Mouse (Mus musculus) right cerebral cortex, postnatal 14 days (tissue): ENCODE results near the gene Acer1.

Source experiments
- DNase-seq: peaks from one replicate; pipeline ENCODE4 v3.0.0; 2022

Gene Acer1

GRCm38 (mm10) chr17:56988921-56989430 is 7.0 kb upstream of the Acer1 start:
- no peak for DNase-seq

GRCm38 (mm10) chr17:56988441-56988840 is 6.5 kb upstream of the Acer1 start:
- no peak for DNase-seq

GRCm38 (mm10) chr17:56986105-56986805 is 4.3 kb upstream of the Acer1 start:
- no peak for DNase-seq

- DNase-seq: no peak
Observed at GRCm38 (mm10) chr17:56985656-56986055, 3.7 kb upstream of the Acer1 start.

GRCm38 (mm10) chr17:56984886-56985285 is 3.0 kb upstream of the Acer1 start:
- DNase-seq: no peak

GRCm38 (mm10) chr17:56981049-56981448 is 877 bp downstream of the Acer1 start:
- no peak for DNase-seq

GRCm38 (mm10) chr17:56979524-56979923 is 2.4 kb downstream of the Acer1 start:
- no peak for DNase-seq

- no peak for DNase-seq
Observed at GRCm38 (mm10) chr17:56976531-56977390, 5.2 kb downstream of the Acer1 start.

- no peak for DNase-seq
Observed at GRCm38 (mm10) chr17:56975391-56975790, 6.5 kb downstream of the Acer1 start.

GRCm38 (mm10) chr17:56974708-56975240 is 7.2 kb downstream of the Acer1 start:
- no peak for DNase-seq

GRCm38 (mm10) chr17:56973956-56974707 is 7.8 kb downstream of the Acer1 start:
- DNase-seq: no peak

- DNase-seq: no peak
Observed at GRCm38 (mm10) chr17:56970081-56970480, 11.8 kb downstream of the Acer1 start.

- no peak for DNase-seq
Observed at GRCm38 (mm10) chr17:56969321-56969720, 12.6 kb downstream of the Acer1 start.

- no peak for DNase-seq
Observed at GRCm38 (mm10) chr17:56963646-56964045, 18.3 kb downstream of the Acer1 start.

GRCm38 (mm10) chr17:56962642-56963405 is 19.1 kb downstream of the Acer1 start:
- no peak for DNase-seq

GRCm38 (mm10) chr17:56961880-56962279 is 20.0 kb downstream of the Acer1 start:
- no peak for DNase-seq

- no peak for DNase-seq
Observed at GRCm38 (mm10) chr17:56958667-56959066, 23.3 kb downstream of the Acer1 start.

GRCm38 (mm10) chr17:56957763-56958429 is 24.0 kb downstream of the Acer1 start:
- DNase-seq: no peak

- DNase-seq: no peak
Observed at GRCm38 (mm10) chr17:56954871-56955270, 27.1 kb downstream of the Acer1 start.

GRCm38 (mm10) chr17:56952639-56953038 is 29.3 kb downstream of the Acer1 start:
- no peak for DNase-seq

GRCm38 (mm10) chr17:56950915-56951314 is 31.0 kb downstream of the Acer1 start:
- DNase-seq: peak; percentile 28

GRCm38 (mm10) chr17:56938751-56939150 is 43.2 kb downstream of the Acer1 start:
- DNase-seq: no peak
